Mouse (Mus musculus) intestine, embryonic 14.5 days (tissue): ENCODE measurements at regions not wholly inside any gene's neighbourhood (a gene's known extent, or its start where the extent isn't known, plus 50 kb on each side); places are given as distances from the start of the nearest gene placed in this dataset.
"Not testable (repeated sequence)": the region's sequence is repeated elsewhere in the genome, so short reads cannot be mapped to it uniquely, and the experiment has no call there.

Experiments
- ATAC-seq: fragments of 200-750 bp; cut with Nextera tagmentation; replicated peaks from 2 replicates; pipeline ENCODE4 v1.8.0; 2017; ENCODE audit warnings: low read depth, moderate number of reproducible peaks, moderate TSS enrichment, moderate library complexity; ENCODE audit not compliant: low FRiP score, low TSS enrichment
- DNase-seq: peaks from one replicate; pipeline ENCODE4 v3.0.0-alpha.2; 2018; ENCODE audit warnings: low spot score
- H3K27ac ChIP-seq: fragments of 300-500 bp; sonication (generic); 2 replicates; pipeline ENCODE4 v1.5.1; 2014; ENCODE audit warnings: low read depth, mild to moderate bottlenecking, control low read depth
- H3K27me3 ChIP-seq: fragments of 300-500 bp; sonication (generic); replicated peaks from 2 replicates; pipeline ENCODE4 v1.6.1; 2014; ENCODE audit warnings: low read length, control low read depth; ENCODE audit not compliant: control insufficient read depth, insufficient read depth
- H3K36me3 ChIP-seq: fragments of 300-500 bp; sonication (generic); 2 replicates; pipeline ENCODE4 v1.6.1; 2014; ENCODE audit warnings: low read length, control low read depth; ENCODE audit not compliant: control insufficient read depth, insufficient read depth
- H3K4me1 ChIP-seq: fragments of 300-500 bp; sonication (generic); replicated peaks from 2 replicates; pipeline ENCODE4 v1.6.1; 2014; ENCODE audit warnings: low read length, control low read depth, mixed read lengths; ENCODE audit not compliant: control insufficient read depth, insufficient read depth
- H3K4me2 ChIP-seq: fragments of 300-500 bp; sonication (generic); 2 replicates; pipeline ENCODE4 v1.6.1; 2014; ENCODE audit warnings: low read length
- H3K4me3 ChIP-seq: fragments of 300-500 bp; sonication (generic); 2 replicates; pipeline ENCODE4 v1.5.1; 2014; ENCODE audit warnings: low read depth, low read length, control low read depth, mixed read lengths
- H3K9ac ChIP-seq: fragments of 300-500 bp; sonication (generic); 2 replicates; pipeline ENCODE4 v1.6.1; 2014; ENCODE audit warnings: mild to moderate bottlenecking, low read length
- H3K9me3 ChIP-seq: fragments of 300-500 bp; sonication (generic); 2 replicates; pipeline ENCODE4 v1.6.1; 2016; ENCODE audit warnings: low read length, control low read depth; ENCODE audit not compliant: control insufficient read depth
- WGBS: fragments of 180-500 bp; shearing (Covaris S2); extraction: QIAGEN DNeasy Blood & Tissue Kit; methylation state at CpG from one replicate; pipeline ENCODE4 v1.1.7; 2014; 5-methylcytosine and 5-hydroxymethylcytosine counted together

DNA sequence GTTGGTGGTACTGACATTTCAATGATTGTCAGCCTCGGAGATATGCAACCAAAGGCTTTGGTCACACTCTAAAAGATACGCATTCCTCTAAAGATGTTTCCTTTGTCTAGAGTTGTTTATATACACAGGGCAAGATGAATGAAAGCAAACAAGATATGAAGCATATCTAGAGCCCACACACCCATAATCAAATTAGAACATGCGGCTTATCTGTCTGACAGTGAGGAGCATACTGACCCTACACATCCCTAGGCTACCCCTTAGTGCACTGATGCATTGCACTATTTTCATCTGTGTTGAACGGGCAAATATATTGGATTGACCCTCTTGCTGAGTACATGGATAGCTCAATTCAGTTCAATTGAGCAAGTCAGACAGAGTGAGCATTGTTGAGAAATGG lies 105.6 kb upstream of the Nabp1 start:
- H3K9me3 ChIP-seq: no peaks in the 10 kb centered on the region
- no peak overlapping the region for H3K4me3 ChIP-seq
- H3K36me3 ChIP-seq: no peaks in the 10 kb centered on the region
- ATAC-seq (no peak), DNase-seq (no peak)
- peaks cover 10% of the 10 kb centered on the region; the same call in 1 of the 2 replicates for H3K4me1 ChIP-seq
- no peaks in the 10 kb centered on the region for H3K27me3 ChIP-seq
- H3K27ac ChIP-seq: no peak overlapping the region
- H3K4me2 ChIP-seq: no peak overlapping the region
- H3K9ac ChIP-seq: no peak overlapping the region
- WGBS: 65% methylated on average over 4 of the region's 4 CpGs

DNA sequence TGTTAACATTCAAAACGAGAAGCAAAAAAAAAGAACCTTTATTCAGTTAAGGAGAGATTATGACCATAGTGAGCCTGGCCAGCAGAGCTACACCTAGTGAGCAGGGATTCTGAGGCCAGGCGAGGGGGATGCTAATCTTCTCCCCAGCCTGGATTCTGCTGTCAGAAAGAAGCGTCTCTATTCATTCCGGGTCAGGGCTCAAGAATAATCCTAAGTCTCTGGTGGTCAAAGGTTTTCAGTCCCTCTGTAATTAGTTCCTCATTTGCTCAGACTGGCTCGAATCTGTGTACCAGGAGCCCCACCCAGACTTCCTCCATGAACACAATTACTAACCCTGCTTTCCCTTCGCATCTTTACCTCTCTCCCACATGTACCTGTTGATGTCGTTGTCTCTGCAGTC lies 101.8 kb upstream of the Nabp1 start:
- H3K27ac ChIP-seq: no peak overlapping the region
- no peak for DNase-seq
- H3K4me1 ChIP-seq: peaks cover 10% of the 10 kb centered on the region; the same call in 1 of the 2 replicates
- no peaks in the 10 kb centered on the region for H3K9me3 ChIP-seq
- no peaks in the 10 kb centered on the region for H3K27me3 ChIP-seq
- H3K4me2 ChIP-seq: no peak overlapping the region
- H3K36me3 ChIP-seq: no peaks in the 10 kb centered on the region
- H3K9ac ChIP-seq: no peak overlapping the region
- no peak for ATAC-seq
- no peak overlapping the region for H3K4me3 ChIP-seq
- 42% methylated on average over 7 of the region's 7 CpGs for WGBS

DNA sequence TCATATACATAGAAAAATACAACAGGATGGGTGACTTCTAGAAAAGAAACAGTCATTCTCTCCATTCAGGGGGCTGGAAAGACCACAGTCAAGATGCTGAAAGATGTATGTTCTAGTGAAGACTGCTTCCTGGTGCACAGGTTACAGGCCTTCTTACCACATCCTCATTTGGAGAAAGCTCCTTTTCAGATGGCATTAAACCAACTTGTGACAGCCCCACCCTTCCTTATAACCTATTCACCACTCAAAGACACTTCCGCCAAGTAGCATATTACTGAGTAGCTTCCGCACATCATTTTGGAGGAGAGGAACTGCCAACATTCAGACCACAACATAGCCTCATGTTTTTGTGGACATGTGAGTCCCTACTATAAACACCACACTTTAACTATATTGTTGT lies 99.5 kb upstream of the Nabp1 start:
- no peak for DNase-seq

DNA sequence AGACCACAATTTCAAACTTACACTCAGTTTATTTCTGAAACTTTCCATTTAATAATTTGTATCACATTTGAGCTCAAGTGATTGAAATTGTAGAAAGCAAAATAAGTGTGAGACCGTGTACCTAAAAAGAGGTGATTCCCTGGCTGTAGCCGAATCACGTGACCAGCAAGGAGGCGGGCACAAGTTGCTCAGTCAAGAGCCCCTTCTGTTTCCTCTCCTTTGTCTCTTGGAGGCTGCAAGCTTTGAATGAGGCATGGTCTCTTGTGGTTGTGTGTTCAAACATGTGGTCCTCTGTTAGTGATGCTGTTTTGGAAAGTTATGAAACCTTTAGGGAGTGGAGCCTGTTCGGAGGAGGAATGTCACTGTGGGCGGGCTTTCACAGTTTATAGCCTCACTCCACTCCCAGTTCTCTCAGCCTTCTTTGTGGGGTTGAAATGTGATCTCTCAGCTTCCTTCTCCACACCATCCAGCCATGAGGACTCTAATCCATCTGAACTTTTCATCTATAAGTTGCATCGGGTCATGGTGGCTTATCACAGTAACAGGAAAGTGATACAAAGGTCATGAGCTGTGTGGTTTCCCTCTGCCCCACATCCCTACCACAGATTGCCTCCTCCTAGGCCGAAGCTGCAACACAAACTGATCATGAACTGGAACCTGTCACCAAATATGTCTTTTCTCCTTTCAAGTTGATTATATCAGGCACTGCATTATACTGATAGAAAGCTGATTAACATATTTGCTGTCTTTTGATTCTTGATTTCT lies 94.3 kb upstream of the Nabp1 start:
- Histone ChIP-seq H3K9ac (no peak overlapping the region), H3K27ac (no peak overlapping the region), H3K27me3 (no peaks in the 10 kb centered on the region), H3K4me1 (no peaks in the 10 kb centered on the region), H3K9me3 (no peaks in the 10 kb centered on the region), H3K4me3 (no peak overlapping the region), H3K36me3 (no peaks in the 10 kb centered on the region), H3K4me2 (no peak overlapping the region)
- WGBS: 88% methylated on average over 8 of the region's 8 CpGs
- no peak for ATAC-seq
- DNase-seq: no peak

More for the DNA sequence above, 99.5 kb upstream of the Nabp1 start:
- 95% methylated on average over 2 of the region's 2 CpGs for WGBS
- H3K27me3 ChIP-seq: no peaks in the 10 kb centered on the region
- no peaks in the 10 kb centered on the region for H3K36me3 ChIP-seq
- H3K4me1 ChIP-seq: peaks cover 7% of the 10 kb centered on the region; the same call in 1 of the 2 replicates
- no peak overlapping the region for H3K9ac ChIP-seq
- H3K4me2 ChIP-seq: no peak overlapping the region
- H3K4me3 ChIP-seq: no peak overlapping the region
- no peak overlapping the region for H3K27ac ChIP-seq
- no peak for ATAC-seq
- no peaks in the 10 kb centered on the region for H3K9me3 ChIP-seq

DNA sequence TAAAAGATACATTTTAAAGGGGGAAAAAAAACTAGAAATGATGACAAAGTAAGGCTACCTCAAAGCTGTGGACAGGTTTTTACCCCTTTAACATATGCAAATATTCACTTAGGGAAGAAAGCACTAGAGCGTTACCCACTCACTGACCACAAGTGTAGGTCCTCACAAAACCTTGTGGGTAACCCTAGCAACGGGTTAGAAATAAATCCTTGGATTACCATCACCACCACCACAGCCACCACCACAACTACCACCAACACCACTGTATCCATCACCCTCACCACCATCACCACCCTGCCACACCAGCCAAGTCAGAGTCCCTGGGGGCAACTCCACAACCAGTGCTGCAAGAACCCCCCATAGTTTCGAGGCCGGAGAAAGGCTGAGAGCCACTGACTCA lies 91.4 kb upstream of the Nabp1 start:
- H3K4me1 ChIP-seq: no peaks in the 10 kb centered on the region
- WGBS: 91% methylated on average over 4 of the region's 4 CpGs
- H3K27me3 ChIP-seq: no peaks in the 10 kb centered on the region
- no peak overlapping the region for H3K4me3 ChIP-seq
- H3K4me2 ChIP-seq: no peak overlapping the region
- no peak overlapping the region for H3K9ac ChIP-seq
- no peak for DNase-seq
- no peaks in the 10 kb centered on the region for H3K36me3 ChIP-seq
- no peak for ATAC-seq
- no peak overlapping the region for H3K27ac ChIP-seq
- no peaks in the 10 kb centered on the region for H3K9me3 ChIP-seq

DNA sequence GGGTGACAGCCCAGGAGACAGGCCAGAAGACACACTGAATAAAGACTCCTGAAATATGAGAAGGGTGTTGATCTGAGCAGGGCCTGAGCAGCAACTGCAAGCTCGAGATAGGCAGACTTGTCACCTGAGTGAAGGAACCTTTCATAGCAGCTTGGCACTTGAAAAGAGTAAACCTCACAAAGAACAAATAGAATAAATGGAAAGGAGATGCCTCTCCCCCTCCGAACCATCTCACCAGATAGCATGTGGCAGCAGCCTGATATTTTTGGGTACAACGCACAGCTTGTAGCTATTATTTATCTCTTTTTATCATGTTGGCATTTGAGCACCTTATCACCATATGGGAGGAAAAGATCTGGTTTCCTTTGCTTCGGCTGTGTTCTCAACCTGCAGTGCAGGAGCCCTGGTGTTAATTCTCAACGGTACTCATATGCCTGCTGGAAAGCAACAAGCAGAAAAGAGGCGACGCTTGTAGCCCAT lies 88.0 kb upstream of the Nabp1 start:
- Histone ChIP-seq H3K27ac (no peak overlapping the region), H3K4me3 (no peak overlapping the region), H3K9ac (no peak overlapping the region), H3K4me2 (no peak overlapping the region), H3K4me1 (no peaks in the 10 kb centered on the region), H3K9me3 (no peaks in the 10 kb centered on the region), H3K36me3 (no peaks in the 10 kb centered on the region), H3K27me3 (no peaks in the 10 kb centered on the region)
- 50% methylated on average over 7 of the region's 7 CpGs for WGBS
- no peak for ATAC-seq
- DNase-seq: no peak

DNA sequence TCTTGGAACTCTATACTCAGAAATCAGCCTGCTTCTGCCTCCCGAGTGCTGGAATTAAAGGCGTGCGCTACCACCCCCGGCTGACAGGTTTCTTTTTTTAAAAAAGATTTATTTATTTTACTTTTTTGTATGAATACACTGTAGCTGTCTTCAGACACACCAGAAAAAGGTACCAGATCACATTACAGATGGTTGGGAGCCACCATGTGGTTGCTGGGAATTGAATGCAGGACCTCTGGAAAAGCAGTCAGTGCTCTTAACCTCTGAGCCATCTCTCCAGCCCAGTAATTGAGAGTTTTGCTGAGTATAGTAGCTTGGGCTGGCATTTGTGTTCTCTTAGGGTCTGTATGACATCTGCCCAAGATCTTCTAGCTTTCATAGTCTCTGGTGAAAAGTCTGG lies 78.4 kb upstream of the Nabp1 start:
- not testable (repeated sequence) for H3K36me3 ChIP-seq, H3K4me3 ChIP-seq, H3K4me1 ChIP-seq, H3K27me3 ChIP-seq, DNase-seq, ATAC-seq, H3K27ac ChIP-seq, H3K9ac ChIP-seq, H3K9me3 ChIP-seq, H3K4me2 ChIP-seq
- WGBS: over 99% methylated on average over 4 of the region's 4 CpGs

DNA sequence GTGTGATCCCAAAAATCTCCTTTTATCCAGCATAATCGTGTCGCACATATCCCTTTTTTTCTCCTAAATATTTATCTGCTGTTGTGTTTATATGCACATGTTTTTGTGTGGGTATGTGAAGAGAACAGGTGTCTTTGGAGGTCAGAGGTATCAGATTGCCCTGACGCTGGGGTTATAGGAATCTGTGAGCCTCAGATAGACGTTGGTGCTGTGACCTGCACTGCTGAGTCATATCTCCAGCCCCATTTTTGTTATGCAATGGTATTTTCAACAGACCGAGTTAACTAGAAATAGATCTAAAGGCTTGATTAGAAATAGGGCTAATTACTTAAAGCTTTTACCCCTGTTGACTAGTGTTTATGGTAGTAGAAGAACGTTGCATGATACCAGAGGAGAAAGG lies 75.5 kb upstream of the Nabp1 start:
- 59% methylated on average over 6 of the region's 6 CpGs for WGBS
- ATAC-seq: no peak

DNA sequence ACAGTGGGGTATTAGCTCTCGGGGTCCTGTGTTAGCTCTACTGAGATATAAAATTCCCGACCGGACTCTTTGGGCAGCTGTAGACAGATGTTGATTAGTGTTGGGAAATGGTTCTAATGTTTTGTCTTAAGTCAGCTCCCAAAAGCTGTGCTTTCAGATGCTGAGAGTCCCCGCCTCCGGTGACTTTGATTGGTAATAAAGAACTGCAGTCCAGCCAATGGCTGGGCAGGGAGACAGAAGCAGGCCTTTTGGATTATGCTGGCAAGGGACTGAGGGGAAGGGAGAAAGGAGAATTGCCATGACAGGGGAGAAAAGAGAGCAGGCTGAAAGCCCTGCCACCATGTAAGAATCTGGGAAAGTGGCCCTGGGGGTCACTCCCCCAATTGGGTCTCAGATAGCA lies 73.4 kb upstream of the Nabp1 start:
- no peak for DNase-seq
- ATAC-seq: no peak
- 65% methylated on average over 5 of the region's 5 CpGs for WGBS
- no peak overlapping the region for H3K9ac ChIP-seq
- H3K4me1 ChIP-seq: no peaks in the 10 kb centered on the region
- H3K9me3 ChIP-seq: no peaks in the 10 kb centered on the region
- H3K27ac ChIP-seq: no peak overlapping the region
- no peaks in the 10 kb centered on the region for H3K36me3 ChIP-seq
- H3K27me3 ChIP-seq: no peaks in the 10 kb centered on the region
- no peak overlapping the region for H3K4me2 ChIP-seq
- H3K4me3 ChIP-seq: no peak overlapping the region

More for the DNA sequence above, 75.5 kb upstream of the Nabp1 start:
- H3K4me1 ChIP-seq: no peaks in the 10 kb centered on the region
- no peaks in the 10 kb centered on the region for H3K36me3 ChIP-seq
- no peaks in the 10 kb centered on the region for H3K27me3 ChIP-seq
- H3K9me3 ChIP-seq: no peaks in the 10 kb centered on the region
- no peak overlapping the region for H3K27ac ChIP-seq
- H3K4me2 ChIP-seq: no peak overlapping the region
- no peak overlapping the region for H3K4me3 ChIP-seq
- DNase-seq: no peak
- H3K9ac ChIP-seq: no peak overlapping the region
